Mouse (Mus musculus) liver, embryonic 13.5 days (tissue): ENCODE results near the gene Adcy2. TPM values are rescaled to one million over a fixed set of nuclear protein-coding genes. Genes with fewer than 3 reads are reported as not detected.
A peak's percentile ranks its signal among the peaks of the same experiment; 100 is the strongest.

ENCODE experiments used
- ATAC-seq: fragments of 200-750 bp; cut with Nextera tagmentation; 2 replicates; pipeline ENCODE4 v1.8.0; 2017; ENCODE audit warnings: low read depth, mild to moderate bottlenecking, moderate number of reproducible peaks, moderate library complexity
- DNase-seq: peaks from one replicate; pipeline ENCODE4 v3.0.0; 2022
- H3K27ac ChIP-seq: fragments of 300-500 bp; sonication (generic); 2 replicates; pipeline ENCODE4 v1.5.1; 2015; ENCODE audit warnings: moderate library complexity, mild to moderate bottlenecking, inconsistent platforms
- H3K27me3 ChIP-seq: fragments of 300-500 bp; sonication (generic); 2 replicates; pipeline ENCODE4 v1.6.1; 2015; ENCODE audit warnings: mild to moderate bottlenecking, inconsistent platforms
- H3K36me3 ChIP-seq: fragments of 300-500 bp; sonication (generic); 2 replicates; pipeline ENCODE4 v1.6.1; 2015; ENCODE audit warnings: mild to moderate bottlenecking, inconsistent platforms
- H3K4me1 ChIP-seq: fragments of 300-500 bp; sonication (generic); replicated peaks from 2 replicates; pipeline ENCODE4 v1.6.1; 2015; ENCODE audit warnings: inconsistent platforms
- H3K4me2 ChIP-seq: fragments of 300-500 bp; sonication (generic); 2 replicates; pipeline ENCODE4 v1.6.1; 2015; ENCODE audit warnings: inconsistent platforms, mild to moderate bottlenecking, moderate library complexity
- H3K4me3 ChIP-seq: fragments of 300-500 bp; sonication (generic); replicated peaks from 2 replicates; pipeline ENCODE4 v1.5.1; 2015; ENCODE audit warnings: mild to moderate bottlenecking, inconsistent platforms
- H3K9ac ChIP-seq: fragments of 300-500 bp; sonication (generic); 2 replicates; pipeline ENCODE4 v1.6.1; 2015; ENCODE audit warnings: mild to moderate bottlenecking, inconsistent platforms
- H3K9me3 ChIP-seq: fragments of 300-500 bp; sonication (generic); replicated peaks from 2 replicates; pipeline ENCODE4 v1.6.1; 2016; ENCODE audit warnings: inconsistent platforms
- WGBS: fragments of 180-500 bp; shearing (Covaris S2); methylation state at CpG from one replicate; pipeline ENCODE4 v1.1.7; 2015; ENCODE audit not compliant: insufficient replicate concordance; 5-methylcytosine and 5-hydroxymethylcytosine counted together
- polyA plus RNA-seq: library from polyadenylated mRNA; unstranded; fragments of >200 nt; fragmentation: Nextera tagmentation; extraction: Ambion mirVana; gene quantifications from 2 replicates; pipeline ENCODE4 v1.2.1, GENCODE M21; 2015

Gene Adcy2
- polyA plus RNA-seq, 1 experiment from 2014 or later = 0.33 TPM

- peaks cover 24% of the 10 kb centered on the region for H3K4me1 ChIP-seq
- peak overlapping the region; percentile 83 for H3K9ac ChIP-seq
- ATAC-seq (no peak; the same call in 1 of the 2 replicates), DNase-seq (no peak)
- peaks cover 61% of the 10 kb centered on the region for H3K36me3 ChIP-seq
- H3K4me3 ChIP-seq = peak overlapping the region; percentile 85
- no peaks in the 10 kb centered on the region for H3K27me3 ChIP-seq
- peak overlapping the region; percentile 82 for H3K4me2 ChIP-seq
- 16% methylated on average over 14 of the region's 14 CpGs for WGBS
- no peaks in the 10 kb centered on the region for H3K9me3 ChIP-seq
- H3K27ac ChIP-seq = peak overlapping the region; percentile 64
Observed at GRCm38 (mm10) chr13:68581086-68581740, 418.1 kb downstream of the Adcy2 start.

GRCm38 (mm10) chr13:68577945-68578344 lies 421.4 kb downstream of the Adcy2 start:
- H3K27ac ChIP-seq = no peak overlapping the region
- H3K4me3 ChIP-seq = no peak overlapping the region
- H3K4me2 ChIP-seq = no peak overlapping the region
- H3K9ac ChIP-seq = no peak overlapping the region
- H3K9me3 ChIP-seq = no peaks in the 10 kb centered on the region
- DNase-seq (no peak), ATAC-seq (no peak)
- H3K27me3 ChIP-seq = no peaks in the 10 kb centered on the region
- 89% methylated on average over 7 of the region's 7 CpGs for WGBS
- peaks cover 61% of the 10 kb centered on the region for H3K36me3 ChIP-seq
- peaks cover 18% of the 10 kb centered on the region for H3K4me1 ChIP-seq

GRCm38 (mm10) chr13:68574398-68574797 lies 424.9 kb downstream of the Adcy2 start:
- no peaks in the 10 kb centered on the region for H3K4me1 ChIP-seq
- no peak overlapping the region for H3K4me3 ChIP-seq
- WGBS = 74% methylated on average over 4 of the region's 4 CpGs
- H3K27me3 ChIP-seq = no peaks in the 10 kb centered on the region
- H3K9ac ChIP-seq = no peak overlapping the region
- H3K9me3 ChIP-seq = no peaks in the 10 kb centered on the region
- ATAC-seq = no peak
- no peak overlapping the region for H3K4me2 ChIP-seq
- H3K36me3 ChIP-seq = peaks cover 85% of the 10 kb centered on the region
- DNase-seq = no peak
- no peak overlapping the region for H3K27ac ChIP-seq

- Histone ChIP-seq H3K9me3 (no peaks in the 10 kb centered on the region), H3K4me2 (no peak overlapping the region), H3K4me1 (no peaks in the 10 kb centered on the region), H3K9ac (no peak overlapping the region), H3K36me3 (peaks cover 83% of the 10 kb centered on the region), H3K27me3 (no peaks in the 10 kb centered on the region), H3K4me3 (no peak overlapping the region), H3K27ac (no peak overlapping the region)
- WGBS = 76% methylated on average over 10 of the region's 10 CpGs
- no peak for ATAC-seq
- no peak for DNase-seq
Observed at GRCm38 (mm10) chr13:68572966-68573913, 426.1 kb downstream of the Adcy2 start.

- no peak for DNase-seq
Observed at GRCm38 (mm10) chr13:68572247-68572646, 427.1 kb downstream of the Adcy2 start.

More at GRCm38 (mm10) chr13:68572247-68572646, 427.1 kb downstream of the Adcy2 start:
- H3K36me3 ChIP-seq = peaks cover 81% of the 10 kb centered on the region
- no peak for ATAC-seq
- H3K4me3 ChIP-seq = no peak overlapping the region
- no peaks in the 10 kb centered on the region for H3K9me3 ChIP-seq
- WGBS = 77% methylated on average over 19 of the region's 19 CpGs
- no peaks in the 10 kb centered on the region for H3K4me1 ChIP-seq
- H3K4me2 ChIP-seq = no peak overlapping the region
- H3K27ac ChIP-seq = no peak overlapping the region
- H3K9ac ChIP-seq = no peak overlapping the region
- no peaks in the 10 kb centered on the region for H3K27me3 ChIP-seq
